16 mouse cellular contexts compared by ENCODE assay signal in genomic region chr4:128709061-128709780, GRCm38 (mm10). TPM values are rescaled to one million over a fixed set of nuclear protein-coding genes. Genes with fewer than 3 reads are reported as not detected.
DNase-seq lines count a peak whose midpoint lies in the region; ATAC-seq and TF ChIP-seq lines count a peak whose summit lies in the region.
"Had no signal": no experiment of that assay in that cellular context is flagged by ENCODE, and none has a peak within 500 bp of the region (broad histone marks: within the 10 kb centered on the region; RNA-seq: fewer than 3 reads in every experiment).

No protein-coding gene starts in this region.

- no peak for ATAC-seq in hindbrain, embryonic 12.5 days (ENCODE audit: low FRiP score)
- ATAC-seq in hindbrain, postnatal 0 days = no peak
- ATAC-seq in liver, embryonic 14.5 days (ENCODE audit: insufficient read depth) = peak; percentile 72
- ATAC-seq in forebrain, embryonic 16.5 days = no peak
- ATAC-seq: intestine, postnatal 0 days had no signal

- H3K4me1 ChIP-seq in hindbrain, embryonic 12.5 days = peaks cover 35% of the 10 kb centered on the region
- peaks cover 8% of the 10 kb centered on the region; the same call in 1 of the 2 replicates for H3K4me1 ChIP-seq in hindbrain, postnatal 0 days (ENCODE audit: insufficient read depth, low read length)
- peaks cover 0 to 23% of the 10 kb centered on the region in 2 experiments; a peak in 3 of 4 replicates for H3K4me1 ChIP-seq in MEL (ENCODE audit: control insufficient read depth in 1 of 2, insufficient read depth in 2 of 2, low read length in 2 of 2)
- peaks cover 3 to 6% of the 10 kb centered on the region in 2 experiments; a peak in 3 of 4 replicates for H3K4me1 ChIP-seq in liver, embryonic 14.5 days (replicated peaks; ENCODE audit: control insufficient read depth in 2 of 2, insufficient read depth in 2 of 2, low read length in 1 of 2)
- peaks cover 66% of the 10 kb centered on the region for H3K4me1 ChIP-seq in forebrain, embryonic 10.5 days
- peaks cover 16% of the 10 kb centered on the region for H3K4me1 ChIP-seq in forebrain, embryonic 16.5 days (replicated peaks; ENCODE audit: control insufficient read depth, insufficient read depth, low read length)

- no peaks in the 10 kb centered on the region for H3K9me3 ChIP-seq in hindbrain, embryonic 12.5 days (replicated peaks)
- H3K9me3 ChIP-seq in hindbrain, postnatal 0 days (ENCODE audit: low read length) = no peaks in the 10 kb centered on the region
- H3K9me3 ChIP-seq in MEL (replicated peaks; ENCODE audit: insufficient read depth, low read length) = no peaks in the 10 kb centered on the region
- no peaks in the 10 kb centered on the region for H3K9me3 ChIP-seq in liver, embryonic 14.5 days (ENCODE audit: control insufficient read depth, low read length)
- H3K9me3 ChIP-seq in forebrain, embryonic 10.5 days = no peaks in the 10 kb centered on the region
- H3K9me3 ChIP-seq in forebrain, embryonic 16.5 days (ENCODE audit: control insufficient read depth, low read length) = no peaks in the 10 kb centered on the region

- peak; percentile 38 to 71; a peak in 2 of 4 replicates for TF ChIP-seq EP300 in MEL (IDR thresholded peaks at IDR 0.05; ENCODE audit: low read depth in 1 of 2, low read length in 2 of 2)
- peak; percentile 49; the same call in 1 of the 2 replicates for TF ChIP-seq EP300 in liver, embryonic 14.5 days (IDR thresholded peaks at IDR 0.05; ENCODE audit: low read depth)

- 77% methylated on average over 15 of the region's 15 CpGs for WGBS in hindbrain, embryonic 12.5 days
- WGBS in hindbrain, postnatal 0 days = 61% methylated on average over 15 of the region's 15 CpGs
- WGBS in liver, embryonic 14.5 days (ENCODE audit: insufficient replicate concordance) = 32% methylated on average over 15 of the region's 15 CpGs
- WGBS in forebrain, embryonic 10.5 days = 84% methylated on average over 15 of the region's 15 CpGs
- WGBS in forebrain, embryonic 16.5 days = 78% methylated on average over 15 of the region's 15 CpGs

- no peak overlapping the region for H3K4me3 ChIP-seq in hindbrain, embryonic 12.5 days
- no peak overlapping the region for H3K4me3 ChIP-seq in hindbrain, postnatal 0 days (ENCODE audit: low read length)
- no peak overlapping the region for H3K4me3 ChIP-seq in MEL (ENCODE audit: control insufficient read depth in 1 of 2, insufficient read depth in 1 of 2, low read depth in 2 of 2, low read length in 2 of 2)
- H3K4me3 ChIP-seq in liver, embryonic 14.5 days (ENCODE audit: insufficient read depth in 1 of 2, low read depth in 2 of 2, low read length in 2 of 2) = no peak overlapping the region
- H3K4me3 ChIP-seq in forebrain, embryonic 10.5 days = no peak overlapping the region
- H3K4me3 ChIP-seq in forebrain, embryonic 16.5 days (replicated peaks; ENCODE audit: low read length) = no peak overlapping the region
- H3K4me3 ChIP-seq: left cerebral cortex, adult 2 months had no signal

- H3K9ac ChIP-seq in hindbrain, embryonic 12.5 days = 0 out of 2 replicates have a peak overlapping the region, but pooled peaks have one; percentile 13
- H3K9ac ChIP-seq in hindbrain, postnatal 0 days (replicated peaks; ENCODE audit: low read length) = no peak overlapping the region
- no peak overlapping the region for H3K9ac ChIP-seq in MEL (ENCODE audit: control insufficient read depth, low read depth, low read length, poor library complexity, severe bottlenecking)
- no peak overlapping the region for H3K9ac ChIP-seq in liver, embryonic 14.5 days (replicated peaks)
- no peak overlapping the region for H3K9ac ChIP-seq in forebrain, embryonic 16.5 days (replicated peaks; ENCODE audit: low read depth, low read length)

- H3K27me3 ChIP-seq in hindbrain, embryonic 12.5 days = peaks cover 5% of the 10 kb centered on the region
- no peaks in the 10 kb centered on the region for H3K27me3 ChIP-seq in hindbrain, postnatal 0 days (ENCODE audit: insufficient read depth, low read length)
- H3K27me3 ChIP-seq in MEL (ENCODE audit: control insufficient read depth in 1 of 2, insufficient read depth in 2 of 2, low read length in 2 of 2) = no peaks in the 10 kb centered on the region
- H3K27me3 ChIP-seq in liver, embryonic 14.5 days (ENCODE audit: control insufficient read depth, insufficient read depth, low read length) = no peaks in the 10 kb centered on the region
- peaks cover 46% of the 10 kb centered on the region for H3K27me3 ChIP-seq in forebrain, embryonic 10.5 days (ENCODE audit: poor library complexity, severe bottlenecking)
- no peaks in the 10 kb centered on the region for H3K27me3 ChIP-seq in forebrain, embryonic 16.5 days (replicated peaks; ENCODE audit: control insufficient read depth, insufficient read depth, low read length)

- H3K79me2 ChIP-seq in MEL (ENCODE audit: control insufficient read depth, insufficient read depth, low read length, poor library complexity) = peaks cover 5% of the 10 kb centered on the region; the same call in 1 of the 2 replicates

- H3K36me3 ChIP-seq in hindbrain, embryonic 12.5 days = peaks cover 2% of the 10 kb centered on the region; the same call in 1 of the 2 replicates
- peaks cover 3% of the 10 kb centered on the region; the same call in 1 of the 2 replicates for H3K36me3 ChIP-seq in hindbrain, postnatal 0 days (ENCODE audit: insufficient read depth, low read length)
- peaks cover 0 to 8% of the 10 kb centered on the region in 2 experiments; a peak in 2 of 4 replicates for H3K36me3 ChIP-seq in MEL (ENCODE audit: control insufficient read depth in 1 of 2, insufficient read depth in 2 of 2, low read length in 2 of 2)
- no peaks in the 10 kb centered on the region for H3K36me3 ChIP-seq in liver, embryonic 14.5 days (replicated peaks; ENCODE audit: control insufficient read depth, insufficient read depth, low read depth)
- H3K36me3 ChIP-seq in forebrain, embryonic 10.5 days (replicated peaks) = no peaks in the 10 kb centered on the region
- H3K36me3 ChIP-seq in forebrain, embryonic 16.5 days (ENCODE audit: control insufficient read depth, insufficient read depth) = peaks cover 5% of the 10 kb centered on the region; the same call in 1 of the 2 replicates

- no peak for TF ChIP-seq POLR2A in MEL (IDR thresholded peaks at IDR 0.05; ENCODE audit: control insufficient read depth in 1 of 2, insufficient read depth in 1 of 2, low read depth in 1 of 2, low read length in 2 of 2, poor library complexity in 1 of 2)

- no peak overlapping the region for H3K27ac ChIP-seq in hindbrain, embryonic 12.5 days
- H3K27ac ChIP-seq in hindbrain, postnatal 0 days = no peak overlapping the region
- no peak overlapping the region for H3K27ac ChIP-seq in MEL (ENCODE audit: control insufficient read depth, low read depth, low read length)
- H3K27ac ChIP-seq in liver, embryonic 14.5 days = no peak overlapping the region
- no peak overlapping the region for H3K27ac ChIP-seq in forebrain, embryonic 10.5 days
- no peak overlapping the region for H3K27ac ChIP-seq in forebrain, embryonic 16.5 days (ENCODE audit: low read length)
- H3K27ac ChIP-seq: left cerebral cortex, adult 2 months had no signal

- H3K4me2 ChIP-seq in hindbrain, embryonic 12.5 days (replicated peaks) = no peak overlapping the region
- H3K4me2 ChIP-seq in hindbrain, postnatal 0 days (ENCODE audit: low read depth, low read length) = no peak overlapping the region
- no peak overlapping the region for H3K4me2 ChIP-seq in liver, embryonic 14.5 days (ENCODE audit: low read depth)
- H3K4me2 ChIP-seq in forebrain, embryonic 16.5 days (ENCODE audit: low read length) = no peak overlapping the region
- H3K4me2 ChIP-seq: midbrain, embryonic 11.5 days had no signal

- DNase-seq in hindbrain, postnatal 0 days (ENCODE audit: low spot score) = no peak
- peak; percentile 74 for DNase-seq in MEL (ENCODE audit: low read depth, low spot score)
- DNase-seq in cerebellum, postnatal 10 days = peak; percentile 70 to 79
- DNase-seq in liver, embryonic 14.5 days (ENCODE audit: low read depth in 3 of 3, low spot score in 3 of 3) = peak in 2 of 3 experiments; percentile 45 to 47
- no peak for DNase-seq in right cerebral cortex, postnatal 10 days (ENCODE audit: low spot score in 2 of 2)
- DNase-seq in forebrain, embryonic 10.5 days (ENCODE audit: extremely low spot score, low spot score) = no peak
- DNase-seq: B cell, adult 2 months; heart, adult 18-20 months; heart, postnatal 14 days; lung, adult 2 months; thymus, adult 2 months had no signal

- no peak for TF ChIP-seq CTCF in hindbrain, postnatal 0 days (IDR thresholded peaks at IDR 0.05; ENCODE audit: low read depth)
- 0 out of 6 replicates have a peak, but pooled peaks of 2 of the 3 experiments have one; percentile 3 to 7 for TF ChIP-seq CTCF in MEL (IDR thresholded peaks at IDR 0.05 in 2 of 3, conservative IDR thresholded peaks at IDR 0.05 in 1 of 3; ENCODE audit: control insufficient read depth in 1 of 3, insufficient read depth in 1 of 3, low read depth in 2 of 3, low read length in 3 of 3, poor library complexity in 1 of 3, severe bottlenecking in 1 of 3)
- peak; percentile 27; the same call in 1 of the 2 replicates for TF ChIP-seq CTCF in liver, embryonic 14.5 days (IDR thresholded peaks at IDR 0.05; ENCODE audit: low read depth)

- peak; percentile 0; the same call in 1 of the 2 replicates for TF ChIP-seq RAD21 in MEL (IDR thresholded peaks at IDR 0.05; ENCODE audit: low read depth, low read length)

RNA-seq across cellular contexts. Expression of gene A3galt2, which starts 45.9 kb away (rescaled TPM):
- polyA plus RNA-seq in hindbrain, embryonic 12.5 days (2016; fragmentation: Nextera tagmentation; extraction: Ambion mirVana) = 0.50 and 0.79 TPM in 2 replicates
- 0.47 and 1.1 TPM in 2 replicates for total RNA-seq in hindbrain, postnatal 0 days (2014; rRNA removed)
- 0.10 TPM in 2 replicates for polyA plus RNA-seq in hindbrain, postnatal 0 days (2015; fragmentation: Nextera tagmentation; extraction: Ambion mirVana)
- not detected in 2 replicates for total RNA-seq in MEL (2012; rRNA removed)
- under 1 TPM in 1 of 2 experiments, not detected in 1; 0.06 TPM for polyA plus RNA-seq in MEL (2012; ENCODE audit: insufficient read depth in 1 of 2, insufficient read length in 2 of 2, low read depth in 1 of 2, low replicate concordance in 2 of 2, missing spikeins in 1 of 2)
- 0.06 and 0.09 TPM in 2 replicates for polyA plus RNA-seq in liver, embryonic 14.5 days (2012; rRNA removed)
- 0.04 TPM in 1 of 2 replicates, not detected in the other for polyA plus RNA-seq in liver, embryonic 14.5 days (2014; fragmentation: Nextera tagmentation; extraction: Ambion mirVana)
- 0.07 and 0.17 TPM in 2 replicates for polyA plus RNA-seq in forebrain, embryonic 10.5 days (2016; fragmentation: Nextera tagmentation; extraction: Ambion mirVana)
- 0.43 and 0.63 TPM in 2 replicates for polyA plus RNA-seq in forebrain, embryonic 16.5 days (2015; fragmentation: Nextera tagmentation; extraction: Ambion mirVana)
- polyA plus RNA-seq: intestine, postnatal 0 days had no signal

RNA-seq across cellular contexts. Expression of gene Phc2, which starts 54.7 kb away (rescaled TPM):
- 126 and 138 TPM in 2 replicates for polyA plus RNA-seq in hindbrain, embryonic 12.5 days (2016; fragmentation: Nextera tagmentation; extraction: Ambion mirVana)
- total RNA-seq in hindbrain, postnatal 0 days (2014; rRNA removed) = 103 and 125 TPM in 2 replicates
- 46.1 and 50.7 TPM in 2 replicates for polyA plus RNA-seq in hindbrain, postnatal 0 days (2015; fragmentation: Nextera tagmentation; extraction: Ambion mirVana)
- total RNA-seq in MEL (2012; rRNA removed) = 20.4 and 23.7 TPM in 2 replicates
- polyA plus RNA-seq in MEL (2012; ENCODE audit: insufficient read depth in 1 of 2, insufficient read length in 2 of 2, low read depth in 1 of 2, low replicate concordance in 2 of 2, missing spikeins in 1 of 2) = 10 to 100 TPM in 1 of 2 experiments, not detected in 1; 65.5 TPM
- 14.9 and 17.1 TPM in 2 replicates for polyA plus RNA-seq in liver, embryonic 14.5 days (2012; rRNA removed)
- polyA plus RNA-seq in liver, embryonic 14.5 days (2014; fragmentation: Nextera tagmentation; extraction: Ambion mirVana) = 8.8 and 14.7 TPM in 2 replicates
- 23.3 and 23.4 TPM in 2 replicates for polyA plus RNA-seq in forebrain, embryonic 10.5 days (2016; fragmentation: Nextera tagmentation; extraction: Ambion mirVana)
- polyA plus RNA-seq in forebrain, embryonic 16.5 days (2015; fragmentation: Nextera tagmentation; extraction: Ambion mirVana) = 33.2 and 34.9 TPM in 2 replicates

Comparison
In these comparisons a context has a peak if more than half of its experiments do, and no peak if none do; other contexts are left out.
1. DNase-seq: peak in MEL (single experiment), cerebellum, postnatal 10 days (2 of 2) and liver, embryonic 14.5 days (2 of 3); none in hindbrain, postnatal 0 days (single experiment), right cerebral cortex, postnatal 10 days (0 of 2) and forebrain, embryonic 10.5 days (single experiment).